Mouse (Mus musculus): ENCODE measurements at regions not wholly inside any gene's neighbourhood (a gene's known extent, or its start where the extent isn't known, plus 50 kb on each side); places are given as distances from the start of the nearest gene placed in this dataset.

- TF ChIP-seq POLR2A (IDR thresholded peaks at IDR 0.05; ENCODE audit: borderline replicate concordance, extremely low read depth, insufficient read depth, insufficient read length, poor library complexity, severe bottlenecking): no peak
- no peak for TF ChIP-seq CTCF (IDR thresholded peaks at IDR 0.05; ENCODE audit: borderline replicate concordance, extremely low read depth, insufficient read depth, insufficient read length)
These were observed 399.6 kb upstream of the Zmiz1 start for GRCm38 (mm10) chr14:25059351-25059750.

Data from brain, embryonic 14.5 days (tissue).